Mouse (Mus musculus) liver, postnatal 0 days (tissue): ENCODE results near the gene Specc1l. TPM values are rescaled to one million over a fixed set of nuclear protein-coding genes. Genes with fewer than 3 reads are reported as not detected.
A peak's percentile ranks its signal among the peaks of the same experiment; 100 is the strongest.

Source experiments
- ATAC-seq: fragments of 200-750 bp; cut with Nextera tagmentation; 2 replicates; pipeline ENCODE4 v1.8.0; 2017; ENCODE audit warnings: mild to moderate bottlenecking, moderate library complexity
- DNase-seq: peaks from one replicate; pipeline ENCODE4 v3.0.0-alpha.2; 2016
- H3K27ac ChIP-seq: fragments of 300-500 bp; sonication (generic); 2 replicates; pipeline ENCODE4 v1.5.1; 2014; ENCODE audit warnings: antibody characterized with exemption, moderate library complexity, mild to moderate bottlenecking, low read depth
- H3K27me3 ChIP-seq: fragments of 300-500 bp; sonication (generic); 2 replicates; pipeline ENCODE4 v1.6.1; 2014; ENCODE audit warnings: low read length, control low read depth, mixed read lengths; ENCODE audit not compliant: insufficient read depth
- H3K36me3 ChIP-seq: fragments of 300-500 bp; sonication (generic); replicated peaks from 2 replicates; pipeline ENCODE4 v1.6.1; 2014; ENCODE audit warnings: mild to moderate bottlenecking, control low read depth, low read length, moderate library complexity, mixed read lengths; ENCODE audit not compliant: insufficient read depth
- H3K4me1 ChIP-seq: fragments of 300-500 bp; sonication (generic); 2 replicates; pipeline ENCODE4 v1.6.1; 2014; ENCODE audit warnings: antibody characterized with exemption, mild to moderate bottlenecking, control low read depth; ENCODE audit not compliant: insufficient read depth
- H3K4me2 ChIP-seq: fragments of 300-500 bp; sonication (generic); 2 replicates; pipeline ENCODE4 v1.6.1; 2014; ENCODE audit warnings: low read depth, mild to moderate bottlenecking, low read length, moderate library complexity, mixed read lengths
- H3K4me3 ChIP-seq: fragments of 300-500 bp; sonication (generic); 2 replicates; pipeline ENCODE4 v1.5.1; 2014; ENCODE audit warnings: low read depth, low read length
- H3K9ac ChIP-seq: fragments of 300-500 bp; sonication (generic); replicated peaks from 2 replicates; pipeline ENCODE4 v1.6.1; 2014; ENCODE audit warnings: mild to moderate bottlenecking, moderate library complexity
- H3K9me3 ChIP-seq: fragments of 300-500 bp; sonication (generic); 2 replicates; pipeline ENCODE4 v1.6.1; 2016; ENCODE audit warnings: mild to moderate bottlenecking, control low read depth, low read length, mixed read lengths
- CTCF ChIP-seq: sonication (generic); IDR thresholded peaks from 2 replicates; pipeline ENCODE4 v1.5.1; 2016; ENCODE audit warnings: antibody characterized with exemption, low read depth
- EP300 ChIP-seq: IDR thresholded peaks from 2 replicates; pipeline ENCODE4 v1.6.1; 2016; ENCODE audit warnings: antibody characterized with exemption, low read depth, mild to moderate bottlenecking
- WGBS: fragments of 180-500 bp; shearing (Covaris S2); extraction: QIAGEN DNeasy Blood & Tissue Kit; methylation state at CpG from one replicate; pipeline ENCODE4 v1.1.7; 2014; ENCODE audit not compliant: insufficient replicate concordance; 5-methylcytosine and 5-hydroxymethylcytosine counted together
- polyA plus RNA-seq: library from polyadenylated mRNA; unstranded; fragments of >200 nt; fragmentation: Nextera tagmentation; extraction: Ambion mirVana; gene quantifications from 2 replicates; pipeline ENCODE4 v1.2.1, GENCODE M21; 2015

The Specc1l gene
- polyA plus RNA-seq, 1 experiment from 2014 or later = 4.0 TPM

DNA sequence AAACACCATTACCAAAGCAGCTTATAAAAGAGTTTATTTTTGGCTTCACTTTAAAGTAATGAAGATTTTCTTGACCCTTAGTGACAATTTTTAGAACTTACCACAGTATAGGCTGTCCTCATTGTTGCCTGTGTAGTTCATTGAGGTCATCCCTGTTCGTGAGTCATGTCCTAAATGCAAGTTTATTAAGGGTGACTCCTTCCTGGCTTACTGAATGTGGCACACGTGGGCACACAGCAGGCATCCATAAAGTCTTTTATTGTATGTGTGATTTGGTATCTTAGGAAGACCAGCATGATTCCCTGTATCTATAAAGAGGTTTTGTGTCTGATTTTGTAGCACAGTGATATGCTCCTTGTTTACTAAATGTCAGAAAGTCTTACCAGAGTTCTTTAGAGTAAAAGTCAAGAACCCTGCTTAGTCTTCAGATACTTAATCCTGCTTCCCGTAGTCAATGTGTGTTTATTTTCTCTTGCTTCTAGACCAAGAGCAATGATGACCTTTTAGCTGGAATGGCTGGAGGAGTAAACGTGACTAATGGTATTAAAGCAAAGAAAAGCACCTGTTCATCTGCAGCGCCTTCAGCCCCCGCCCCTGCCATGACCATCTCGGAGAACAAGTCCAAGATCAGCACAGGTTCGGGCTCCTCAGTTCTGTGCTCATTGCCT is 28.8 kb downstream of the Specc1l start:
- WGBS = 79% methylated on average over 8 of the region's 8 CpGs
- TF ChIP-seq EP300 (no peak), CTCF (no peak)
- DNase-seq = no peak
- H3K9ac ChIP-seq = no peak overlapping the region
- no peak overlapping the region for H3K4me2 ChIP-seq
- no peak for ATAC-seq
- H3K9me3 ChIP-seq = no peaks in the 10 kb centered on the region
- H3K4me1 ChIP-seq = no peaks in the 10 kb centered on the region
- peaks cover 25% of the 10 kb centered on the region for H3K36me3 ChIP-seq
- no peak overlapping the region for H3K4me3 ChIP-seq
- no peaks in the 10 kb centered on the region for H3K27me3 ChIP-seq
- no peak overlapping the region for H3K27ac ChIP-seq

- Histone ChIP-seq H3K9ac (no peak overlapping the region), H3K9me3 (no peaks in the 10 kb centered on the region), H3K36me3 (peaks cover 43% of the 10 kb centered on the region), H3K4me2 (no peak overlapping the region), H3K27me3 (no peaks in the 10 kb centered on the region), H3K27ac (no peak overlapping the region), H3K4me1 (no peaks in the 10 kb centered on the region), H3K4me3 (no peak overlapping the region)
- ATAC-seq (no peak), DNase-seq (no peak)
- TF ChIP-seq EP300 (no peak), CTCF (no peak)
- 89% methylated on average over 13 of the region's 13 CpGs for WGBS
These were observed 33.9 kb downstream of the Specc1l start for GRCm38 (mm10) chr10:75245806-75246205.

DNA sequence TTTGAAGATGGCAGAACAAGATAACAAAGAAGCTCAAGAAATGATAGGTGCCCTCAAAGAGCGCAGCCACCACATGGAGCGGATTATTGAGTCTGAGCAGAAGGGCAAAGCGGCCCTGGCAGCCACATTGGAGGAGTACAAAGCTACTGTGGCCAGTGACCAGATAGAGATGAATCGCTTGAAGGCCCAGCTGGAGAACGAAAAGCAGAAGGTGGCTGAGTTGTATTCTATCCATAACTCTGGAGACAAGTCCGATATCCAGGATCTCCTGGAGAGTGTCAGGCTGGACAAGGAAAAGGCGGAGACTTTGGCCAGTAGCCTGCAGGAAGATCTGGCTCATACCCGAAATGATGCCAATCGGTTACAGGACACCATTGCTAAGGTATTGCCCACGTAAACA is 34.5 kb downstream of the Specc1l start:
- Histone ChIP-seq H3K4me3 (no peak overlapping the region), H3K27ac (no peak overlapping the region), H3K9me3 (no peaks in the 10 kb centered on the region), H3K4me2 (no peak overlapping the region), H3K4me1 (no peaks in the 10 kb centered on the region), H3K27me3 (no peaks in the 10 kb centered on the region), H3K9ac (no peak overlapping the region), H3K36me3 (peaks cover 43% of the 10 kb centered on the region)
- ATAC-seq (no peak), DNase-seq (no peak)
- WGBS = 86% methylated on average over 10 of the region's 10 CpGs
- TF ChIP-seq CTCF (no peak), EP300 (no peak)

DNA sequence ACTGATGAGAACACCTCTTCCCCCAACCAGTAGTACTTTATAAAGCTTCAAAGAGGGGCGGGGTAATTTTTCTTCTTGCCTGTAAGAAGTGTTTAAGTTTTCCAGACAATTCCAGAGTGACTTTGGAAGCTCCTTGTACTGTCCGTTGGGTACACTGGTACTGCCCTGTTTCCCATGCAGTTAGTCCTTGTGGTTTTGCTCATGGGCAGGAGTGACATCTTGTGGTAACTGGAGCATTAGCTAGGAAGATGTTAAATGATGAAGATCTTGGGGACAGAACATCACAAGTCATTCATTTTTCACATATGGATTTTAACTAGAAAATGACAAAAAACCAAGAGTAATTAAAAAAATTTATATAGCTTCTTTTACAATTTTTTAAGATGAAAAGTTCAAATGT is 39.1 kb downstream of the Specc1l start:
- no peak for ATAC-seq
- 67% methylated on average over 2 of the region's 2 CpGs for WGBS
- Histone ChIP-seq H3K9me3 (no peaks in the 10 kb centered on the region), H3K36me3 (peaks cover 22% of the 10 kb centered on the region), H3K4me3 (no peak overlapping the region), H3K27me3 (no peaks in the 10 kb centered on the region), H3K4me2 (no peak overlapping the region), H3K27ac (no peak overlapping the region), H3K9ac (no peak overlapping the region), H3K4me1 (no peaks in the 10 kb centered on the region)
- DNase-seq = no peak
- TF ChIP-seq CTCF (peak; percentile 66), EP300 (no peak)

DNA sequence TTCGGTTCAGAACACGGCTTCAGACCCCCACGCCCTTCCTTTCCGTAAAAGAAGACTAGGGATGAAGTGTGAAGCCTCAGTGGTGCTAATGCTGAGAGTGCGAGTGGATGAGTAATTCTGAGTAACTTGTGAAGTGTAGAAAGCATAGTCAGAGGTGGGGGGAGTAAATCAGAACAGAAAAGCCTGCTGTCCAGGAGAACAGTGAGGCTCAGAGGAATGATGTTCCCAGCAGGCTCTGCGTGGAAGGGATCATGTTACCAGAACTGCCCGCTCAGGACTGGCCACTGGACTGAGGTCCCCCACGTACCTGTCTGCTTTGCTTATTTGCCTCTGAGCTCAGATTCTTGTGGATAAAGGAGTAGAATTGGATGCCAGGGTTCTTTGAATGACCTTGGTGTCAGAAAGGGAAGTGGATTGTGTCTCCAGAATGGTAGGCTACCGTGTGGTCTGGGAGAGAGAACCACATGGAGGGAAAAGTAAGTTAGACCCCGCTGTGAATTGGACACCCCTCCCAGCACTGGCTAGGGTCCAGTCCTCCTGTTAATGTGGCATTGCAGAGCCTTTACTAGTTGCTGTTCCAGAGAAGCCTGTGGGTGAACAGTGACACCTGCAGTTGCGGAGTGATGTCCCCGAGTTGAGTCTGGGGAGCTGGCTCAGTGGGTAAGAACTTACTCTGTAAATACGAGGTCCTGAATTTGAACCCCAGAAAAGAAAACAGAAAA is 40.6 kb downstream of the Specc1l start:
- no peaks in the 10 kb centered on the region for H3K4me1 ChIP-seq
- no peaks in the 10 kb centered on the region for H3K27me3 ChIP-seq
- ATAC-seq (no peak), DNase-seq (no peak)
- no peak overlapping the region for H3K27ac ChIP-seq
- no peak overlapping the region for H3K4me3 ChIP-seq
- WGBS = 79% methylated on average over 13 of the region's 13 CpGs
- TF ChIP-seq EP300 (no peak), CTCF (no peak)
- peaks cover 18% of the 10 kb centered on the region for H3K36me3 ChIP-seq
- H3K4me2 ChIP-seq = no peak overlapping the region
- H3K9me3 ChIP-seq = no peaks in the 10 kb centered on the region
- no peak overlapping the region for H3K9ac ChIP-seq

DNA sequence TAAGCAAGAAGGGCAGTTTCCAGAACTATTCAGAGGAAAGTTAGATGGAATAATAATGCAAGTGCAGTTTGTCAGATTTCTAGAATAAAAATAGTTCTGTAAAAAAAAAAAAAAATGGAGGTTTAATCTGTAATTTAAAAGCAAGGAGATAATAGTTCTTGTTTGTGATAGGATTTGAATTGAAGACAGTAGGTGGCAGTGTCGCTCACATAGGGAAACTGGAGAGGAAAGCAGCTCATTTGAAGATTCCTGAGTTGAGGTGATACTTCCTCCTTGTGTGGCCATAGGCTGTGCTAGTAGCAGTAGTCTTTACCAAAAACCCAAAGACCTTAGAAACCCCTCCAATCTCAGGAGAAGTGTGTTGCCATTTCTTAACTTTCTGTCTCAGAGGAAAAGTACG is 43.2 kb downstream of the Specc1l start:
- no peak for ATAC-seq
- Histone ChIP-seq H3K9me3 (no peaks in the 10 kb centered on the region), H3K27ac (no peak overlapping the region), H3K4me2 (no peak overlapping the region), H3K36me3 (peaks cover 20% of the 10 kb centered on the region), H3K27me3 (no peaks in the 10 kb centered on the region), H3K4me1 (no peaks in the 10 kb centered on the region), H3K9ac (no peak overlapping the region), H3K4me3 (no peak overlapping the region)
- peak; percentile 60 for TF ChIP-seq CTCF
- TF ChIP-seq EP300 = no peak
- DNase-seq = no peak
- 64% methylated on average over 2 of the region's 2 CpGs for WGBS
